Comparison of ENCODE assay signal across 18 mouse cellular contexts in the genomic region with DNA sequence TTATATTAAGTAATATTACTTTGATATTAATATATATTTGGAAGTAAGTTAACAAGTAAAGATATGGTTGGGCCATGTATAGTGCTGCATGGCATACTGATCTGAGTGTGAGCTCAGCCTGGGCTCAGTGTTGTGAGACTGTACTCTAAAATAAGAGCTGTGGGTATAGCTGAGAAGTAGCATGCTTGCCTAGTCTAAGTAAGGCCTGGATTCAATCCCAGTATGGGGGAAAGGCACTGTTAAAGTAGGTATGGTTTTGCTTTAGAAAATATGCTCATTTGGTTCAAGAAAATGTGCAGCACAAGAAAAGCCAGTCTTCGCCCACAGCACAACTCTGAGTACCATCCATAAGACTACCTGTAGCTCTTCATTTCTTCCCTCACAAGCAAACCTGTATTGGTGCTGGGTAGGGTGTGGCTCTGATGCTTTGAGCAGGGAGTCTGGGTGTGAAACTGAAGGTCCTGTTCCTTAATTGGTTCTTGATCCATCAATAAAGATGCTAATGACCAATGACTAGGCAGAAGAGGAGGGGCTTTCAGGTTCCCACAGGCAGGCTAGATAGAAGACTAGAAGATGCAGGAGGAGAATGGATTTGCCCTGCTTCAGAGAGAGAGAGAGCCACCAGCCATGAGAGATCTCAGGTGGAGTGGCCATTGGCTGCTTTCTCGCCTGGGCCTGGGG. TPM values are rescaled to one million over a fixed set of nuclear protein-coding genes. Genes with fewer than 3 reads are reported as not detected.
A peak's percentile ranks its signal among the peaks of the same experiment; 100 is the strongest.
DNase-seq lines count a peak whose midpoint lies in the region; ATAC-seq lines count a peak whose summit lies in the region.
"Had no signal": no experiment of that assay in that cellular context is flagged by ENCODE, and none has a peak within 500 bp of the region (broad histone marks: within the 10 kb centered on the region; RNA-seq: fewer than 3 reads in every experiment).

No protein-coding gene starts in this region.

- H3K9me3 ChIP-seq in limb, embryonic 12.5 days = no peaks in the 10 kb centered on the region
- no peaks in the 10 kb centered on the region for H3K9me3 ChIP-seq in limb, embryonic 10.5 days (replicated peaks)
- H3K9me3 ChIP-seq in embryonic facial prominence, embryonic 10.5 days = no peaks in the 10 kb centered on the region
- H3K9me3 ChIP-seq: hindbrain, embryonic 10.5 days had no signal

- 54% methylated on average over 2 of the region's 2 CpGs for WGBS in limb, embryonic 12.5 days
- WGBS in limb, embryonic 10.5 days = 69% methylated on average over 2 of the region's 2 CpGs
- 65% methylated on average over 2 of the region's 2 CpGs for WGBS in embryonic facial prominence, embryonic 10.5 days

- no peak for ATAC-seq in limb, embryonic 12.5 days (ENCODE audit: insufficient number of reproducible peaks, insufficient read depth, low FRiP score, low TSS enrichment, low read depth)
- ATAC-seq: forebrain, postnatal 0 days; inflammation-experienced regulatory T-cells, adult 6 months had no signal

- 0 out of 2 replicates have a peak overlapping the region, but pooled peaks have one; percentile 4 for H3K27ac ChIP-seq in limb, embryonic 12.5 days
- no peak overlapping the region for H3K27ac ChIP-seq in limb, embryonic 10.5 days
- H3K27ac ChIP-seq in embryonic facial prominence, embryonic 10.5 days (replicated peaks) = no peak overlapping the region
- H3K27ac ChIP-seq: hindbrain, embryonic 10.5 days; kidney, postnatal 0 days had no signal

- H3K4me3 ChIP-seq in limb, embryonic 12.5 days (replicated peaks) = no peak overlapping the region
- H3K4me3 ChIP-seq in limb, embryonic 10.5 days = no peak overlapping the region
- no peak overlapping the region for H3K4me3 ChIP-seq in embryonic facial prominence, embryonic 10.5 days
- H3K4me3 ChIP-seq: erythroblast, embryonic 14.5 days; hindbrain, embryonic 10.5 days had no signal

- DNase-seq in limb, embryonic 10.5 days (ENCODE audit: low spot score) = no peak
- DNase-seq in ES-CJ7 (ENCODE audit: low read depth, low spot score) (peak; percentile 90), MN1 (ENCODE audit: low spot score) (peak; percentile 26)
- DNase-seq in induced T-regulatory cell, adult 2 months (ENCODE audit: low read depth) = peak; percentile 54
- no peak for DNase-seq in embryonic facial prominence, embryonic 10.5 days (ENCODE audit: low spot score)
- no peak for DNase-seq in cerebellum, postnatal 36 days
- DNase-seq: adrenal gland, adult 2 months; cerebellum, postnatal 10 days; forebrain, postnatal 0 days; gastrocnemius, postnatal 36 days; lung, postnatal 36 days; midbrain, embryonic 14.5 days; right cerebral cortex, postnatal 4 days had no signal

- peaks cover 36% of the 10 kb centered on the region for H3K36me3 ChIP-seq in limb, embryonic 12.5 days
- H3K36me3 ChIP-seq in limb, embryonic 10.5 days = peaks cover 46% of the 10 kb centered on the region
- H3K36me3 ChIP-seq in embryonic facial prominence, embryonic 10.5 days (replicated peaks) = peaks cover 59% of the 10 kb centered on the region

- H3K4me2 ChIP-seq in limb, embryonic 12.5 days = no peak overlapping the region

- 0 out of 2 replicates have a peak, but pooled peaks cover 3% of the 10 kb centered on the region for H3K4me1 ChIP-seq in limb, embryonic 12.5 days (replicated peaks)
- H3K4me1 ChIP-seq in limb, embryonic 10.5 days = peaks cover 15% of the 10 kb centered on the region
- no peaks in the 10 kb centered on the region; the same call in 1 of the 2 replicates for H3K4me1 ChIP-seq in embryonic facial prominence, embryonic 10.5 days
- H3K4me1 ChIP-seq: hindbrain, embryonic 10.5 days had no signal

- no peak overlapping the region for H3K9ac ChIP-seq in limb, embryonic 12.5 days (replicated peaks)
- H3K9ac ChIP-seq: forebrain, postnatal 0 days had no signal

- H3K27me3 ChIP-seq in limb, embryonic 12.5 days = no peaks in the 10 kb centered on the region
- no peaks in the 10 kb centered on the region for H3K27me3 ChIP-seq in limb, embryonic 10.5 days (ENCODE audit: low read depth, poor library complexity, severe bottlenecking)
- no peaks in the 10 kb centered on the region for H3K27me3 ChIP-seq in embryonic facial prominence, embryonic 10.5 days (replicated peaks; ENCODE audit: low read depth, poor library complexity, severe bottlenecking)

RNA-seq across cellular contexts. Expression of gene Cfdp1, which starts 43.3 kb away (rescaled TPM):
- 239 and 240 TPM in 2 replicates for polyA plus RNA-seq in limb, embryonic 12.5 days (2016; fragmentation: Nextera tagmentation; extraction: Ambion mirVana)
- 230 and 231 TPM in 2 replicates for polyA plus RNA-seq in limb, embryonic 10.5 days (2016; fragmentation: Nextera tagmentation; extraction: Ambion mirVana)
- polyA plus RNA-seq in embryonic facial prominence, embryonic 10.5 days (2016; fragmentation: Nextera tagmentation; extraction: Ambion mirVana) = 225 and 237 TPM in 2 replicates

Comparison
In these comparisons a context has a peak if more than half of its experiments do, and no peak if none do; other contexts are left out.
1. DNase-seq: peak in ES-CJ7 (single experiment), MN1 (single experiment) and induced T-regulatory cell, adult 2 months (single experiment); none in limb, embryonic 10.5 days (single experiment), embryonic facial prominence, embryonic 10.5 days (single experiment) and cerebellum, postnatal 36 days (0 of 2).